Mouse (Mus musculus): ENCODE results near the gene Aak1.
A peak's percentile ranks its signal among the peaks of the same experiment; 100 is the strongest.
"Not testable (repeated sequence)": the region's sequence is repeated elsewhere in the genome, so short reads cannot be mapped to it uniquely, and the experiment has no call there.

The Aak1 gene

GRCm38 (mm10) chr6:86841949-86842348 lies 7.4 kb upstream of the Aak1 start:
- DNase-seq = no peak

DNA sequence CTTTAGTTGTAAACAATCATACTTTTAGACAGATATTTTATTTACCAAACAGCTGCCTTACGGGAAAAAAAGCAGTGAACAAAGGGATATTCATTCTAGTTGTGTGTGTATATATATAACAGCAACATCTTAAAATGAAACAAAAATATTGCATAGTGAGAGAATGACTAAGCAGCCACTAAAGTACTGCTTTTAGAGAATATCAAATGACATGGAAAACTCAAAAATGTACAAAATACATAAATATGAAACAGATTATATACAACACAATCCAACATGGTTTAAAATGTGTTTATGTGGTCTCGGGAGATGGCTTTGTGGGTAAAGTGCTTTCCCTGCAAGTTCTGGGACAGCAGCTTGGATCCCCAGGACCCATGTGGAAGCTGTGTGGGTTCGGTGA lies 5.7 kb upstream of the Aak1 start:
- DNase-seq = no peak

DNA sequence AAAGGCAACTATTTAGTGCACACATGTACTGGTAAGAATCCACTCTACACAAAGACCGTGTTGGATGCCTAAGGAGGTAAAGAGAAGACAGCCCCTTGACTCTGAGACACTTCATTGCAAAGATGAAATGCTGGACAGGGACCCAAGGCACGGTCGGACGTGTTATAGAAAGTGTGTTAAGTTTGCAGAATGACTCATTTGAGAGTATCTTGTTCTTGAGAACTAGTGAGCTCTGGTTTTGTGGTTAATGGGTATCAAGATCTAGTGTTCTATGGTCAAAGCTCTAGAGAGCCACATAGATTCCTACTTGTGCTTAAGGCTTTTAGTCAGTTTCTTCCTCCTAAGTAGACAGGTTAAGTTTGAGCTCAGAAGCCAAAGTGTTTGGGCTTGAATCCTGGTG lies 2.9 kb upstream of the Aak1 start:
- DNase-seq = no peak

GRCm38 (mm10) chr6:86847816-86848215 lies 1.5 kb upstream of the Aak1 start:
- DNase-seq = no peak

DNA sequence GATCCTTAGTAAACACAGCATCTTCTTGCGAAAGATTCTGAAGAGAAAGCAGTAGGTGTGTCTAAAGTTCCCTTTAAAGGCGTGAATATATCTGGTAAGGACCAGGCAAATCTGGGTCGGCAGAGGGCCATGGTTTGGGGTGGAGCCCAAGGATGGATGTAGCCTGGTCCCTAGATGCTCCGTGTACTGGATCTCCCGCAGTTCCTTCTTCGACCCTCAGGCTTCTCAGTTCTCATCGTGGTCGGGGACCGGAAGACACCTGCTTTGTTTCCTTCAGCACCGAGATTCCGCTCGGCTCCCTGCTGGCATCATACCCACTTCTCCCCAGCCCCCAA lies 770 bp upstream of the Aak1 start:
- DNase-seq = no peak

- peak in 1 of 2 experiments; percentile 51 for DNase-seq
Measured at GRCm38 (mm10) chr6:86849692-86850445, 552 bp downstream of the Aak1 start.

DNA sequence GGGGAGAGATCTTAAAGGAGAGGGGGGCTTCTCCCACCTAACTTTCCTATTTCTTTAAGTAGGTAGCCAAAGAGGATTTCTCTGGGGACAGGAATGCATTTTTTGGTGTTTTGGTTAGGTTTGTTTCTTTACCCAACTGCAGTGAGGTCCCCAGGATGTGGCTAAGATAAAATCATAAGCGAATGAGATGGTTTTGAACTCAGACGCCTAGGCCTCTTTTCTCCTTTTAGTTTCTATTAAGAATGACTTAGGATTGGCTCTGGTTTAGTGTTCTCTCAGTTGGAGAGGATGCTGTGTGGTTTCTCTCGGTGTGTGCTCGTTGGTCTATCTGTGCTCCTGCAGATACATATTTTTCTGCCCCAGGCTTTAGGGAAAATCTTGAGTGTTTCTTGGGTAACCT lies 1.3 kb downstream of the Aak1 start:
- no peak for DNase-seq

GRCm38 (mm10) chr6:86851561-86851960 lies 2.2 kb downstream of the Aak1 start:
- DNase-seq = no peak

GRCm38 (mm10) chr6:86853928-86854327 lies 4.6 kb downstream of the Aak1 start:
- DNase-seq = no peak

DNA sequence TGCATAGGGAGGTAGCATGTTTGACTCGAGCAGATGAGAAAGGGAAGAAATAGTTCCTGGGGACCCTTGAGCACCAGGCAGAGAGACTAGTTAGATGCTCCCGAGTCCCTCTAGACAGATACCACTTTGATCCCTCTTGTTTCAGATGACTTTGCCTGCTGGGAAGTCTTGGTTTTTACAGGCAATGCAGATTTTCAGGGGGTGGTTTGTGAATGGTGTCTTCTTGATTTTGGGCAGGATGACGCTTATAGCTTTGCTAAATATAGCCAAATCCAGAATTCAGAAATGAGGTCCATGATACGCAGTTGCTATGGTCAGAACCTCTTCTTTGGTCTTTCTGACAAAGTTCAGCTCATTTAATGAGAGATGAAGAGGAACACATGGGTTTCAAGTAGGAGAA lies 5.6 kb downstream of the Aak1 start:
- no peak for DNase-seq

- no peak for DNase-seq
Measured at GRCm38 (mm10) chr6:86858606-86859005, 9.3 kb downstream of the Aak1 start.

DNA sequence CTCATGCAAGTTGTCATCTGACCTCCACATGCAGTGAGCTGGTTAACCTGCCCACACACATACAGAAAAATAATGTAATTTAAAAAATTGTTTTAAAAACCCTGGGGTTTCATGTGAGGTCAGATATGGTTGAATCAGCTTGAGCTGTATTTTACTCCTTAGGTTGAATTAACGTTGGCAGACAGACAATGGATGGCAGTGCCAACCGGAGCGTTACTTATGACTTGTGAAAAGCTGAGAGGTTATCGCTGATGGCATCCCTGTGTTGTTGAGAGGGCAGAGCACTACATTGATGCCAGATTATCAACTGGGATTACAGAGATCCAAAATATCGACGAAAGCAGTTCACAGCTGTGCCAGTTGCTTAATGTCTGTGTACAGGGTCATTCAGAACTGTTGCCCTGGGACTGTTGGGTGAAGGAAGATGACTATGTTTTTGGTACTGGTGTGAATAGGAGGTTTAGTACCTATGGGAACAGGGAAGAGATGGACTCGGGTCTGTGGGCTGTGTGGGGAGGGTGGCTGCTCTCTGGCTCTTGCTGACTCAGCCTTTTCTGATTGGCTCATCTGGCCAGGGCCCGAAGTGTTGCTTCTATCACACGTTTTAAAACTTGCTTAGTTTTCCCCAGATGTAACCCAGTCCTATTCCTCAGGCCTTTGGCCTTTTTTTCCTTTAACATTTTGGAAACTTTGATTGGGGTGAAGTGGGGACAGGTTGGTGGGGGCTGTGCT lies 11.6 kb downstream of the Aak1 start:
- DNase-seq = peak in 1 of 2 experiments; percentile 37

DNA sequence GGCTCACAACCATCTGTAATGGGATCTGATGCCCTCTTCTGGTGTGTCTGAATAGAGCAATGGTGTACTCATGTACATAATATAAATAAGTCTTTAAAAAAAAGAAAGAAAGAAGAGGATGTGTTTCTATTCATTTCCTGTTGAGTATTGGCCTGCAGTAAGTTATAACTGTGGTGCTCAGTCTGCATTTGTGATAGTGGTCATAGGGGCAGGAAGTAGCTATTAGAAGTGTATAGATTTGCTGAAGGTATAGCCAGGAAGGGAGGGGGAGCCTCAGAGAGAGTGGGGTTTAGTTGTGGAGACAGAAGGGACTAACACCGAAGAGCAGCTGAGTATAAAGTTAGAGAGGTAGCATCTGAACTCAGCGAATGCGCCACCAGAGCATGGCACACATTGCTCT lies 15.0 kb downstream of the Aak1 start:
- DNase-seq = no peak

GRCm38 (mm10) chr6:86870335-86870734 lies 21.0 kb downstream of the Aak1 start:
- no peak for DNase-seq

DNA sequence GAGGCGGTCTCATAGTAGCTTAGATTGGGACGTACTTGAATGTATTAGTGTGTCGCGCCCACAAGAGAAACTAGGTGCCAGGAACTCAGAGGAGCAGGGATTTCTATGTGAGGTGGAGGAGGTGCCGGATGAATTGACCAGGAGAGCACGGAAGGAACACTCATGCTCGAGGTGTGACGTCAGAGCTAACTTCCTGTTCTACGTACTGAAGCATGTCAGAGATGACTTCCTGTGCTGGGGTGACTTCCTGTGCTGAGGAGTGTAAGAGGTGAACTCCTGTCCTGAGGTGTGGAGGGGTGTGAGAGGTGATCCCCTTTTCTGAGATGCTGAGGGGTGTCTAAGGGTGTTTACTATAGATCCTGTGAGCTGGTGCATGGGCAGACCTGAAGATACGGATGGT lies 22.5 kb downstream of the Aak1 start:
- DNase-seq = no peak

GRCm38 (mm10) chr6:86874711-86875375 lies 25.5 kb downstream of the Aak1 start:
- peak; percentile 41 to 48 for DNase-seq

DNA sequence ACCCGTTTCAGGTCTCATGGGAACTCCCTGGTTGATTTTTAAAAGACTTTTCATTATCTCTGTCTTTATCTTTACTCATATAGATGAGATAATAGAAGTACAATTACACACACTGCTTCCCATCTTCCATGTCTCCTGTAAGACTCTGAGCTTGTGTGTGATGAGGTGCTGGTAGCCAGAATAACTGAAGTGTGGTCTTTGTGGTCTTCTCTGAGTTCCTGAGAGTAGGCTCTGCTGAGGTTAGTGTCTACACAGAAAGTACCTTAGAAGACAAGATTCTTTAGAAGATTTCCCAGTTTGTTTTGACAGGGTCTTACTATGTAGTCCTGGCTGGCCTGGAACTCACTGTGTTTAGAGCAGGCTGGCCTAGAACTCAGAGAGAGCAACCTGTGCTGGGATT lies 27.1 kb downstream of the Aak1 start:
- no peak for DNase-seq

- not testable (repeated sequence) for DNase-seq
Measured at GRCm38 (mm10) chr6:86878656-86879055, 29.3 kb downstream of the Aak1 start.

DNA sequence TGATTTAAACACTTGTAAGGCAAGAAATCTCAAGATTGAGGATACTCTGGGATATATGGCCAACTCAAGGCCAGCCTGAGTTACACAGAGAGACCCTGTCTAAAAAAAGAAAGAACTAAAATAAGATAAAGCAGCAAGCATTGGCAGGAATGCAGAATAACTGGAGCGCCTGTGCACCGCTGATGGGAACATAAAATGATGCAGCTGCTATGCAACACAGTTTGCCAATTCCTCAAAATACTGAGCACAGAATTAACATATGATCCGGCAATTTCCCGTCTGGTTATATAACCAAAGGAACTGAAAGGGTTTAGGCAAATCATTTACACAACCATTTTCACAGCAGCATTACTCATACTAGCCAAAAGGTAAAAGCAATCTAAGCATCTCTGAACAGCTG lies 30.0 kb downstream of the Aak1 start:
- DNase-seq = peak; percentile 35 to 61

GRCm38 (mm10) chr6:86884230-86884629 lies 34.9 kb downstream of the Aak1 start:
- DNase-seq = no peak

DNA sequence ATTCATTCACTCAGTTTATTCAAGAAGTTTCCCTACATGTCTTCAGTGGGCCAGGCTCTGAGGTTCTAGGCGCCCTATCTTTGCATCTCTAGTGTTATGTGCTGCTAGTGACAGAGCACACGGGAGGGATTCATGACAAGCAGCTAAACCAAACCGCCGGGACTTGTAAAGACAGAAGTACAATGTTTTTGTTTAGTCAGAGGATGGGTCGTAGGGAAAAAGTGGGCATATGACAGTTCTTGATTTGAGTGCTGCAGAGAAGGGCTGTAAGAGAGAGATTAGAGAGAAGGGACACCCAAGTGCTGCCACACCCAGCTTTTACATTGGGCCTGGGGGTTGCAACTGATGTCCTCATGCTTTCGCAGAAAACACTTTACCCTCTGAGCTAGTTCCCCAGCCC lies 35.4 kb downstream of the Aak1 start:
- no peak for DNase-seq

- DNase-seq = no peak
Measured at GRCm38 (mm10) chr6:86885816-86886529, 36.7 kb downstream of the Aak1 start.

GRCm38 (mm10) chr6:86886803-86887202 lies 37.5 kb downstream of the Aak1 start:
- DNase-seq = no peak
